Mouse (Mus musculus) hindbrain, embryonic 16.5 days (tissue): ENCODE measurements around the gene Mest. TPM values are rescaled to one million over a fixed set of nuclear protein-coding genes. Genes with fewer than 3 reads are reported as not detected.

ENCODE experiments used
- ATAC-seq: fragments of 200-750 bp; cut with Nextera tagmentation; 2 replicates; pipeline ENCODE4 v1.8.0; 2017; ENCODE audit warnings: moderate TSS enrichment, moderate library complexity
- H3K27ac ChIP-seq: fragments of 300-500 bp; sonication (generic); 2 replicates; pipeline ENCODE4 v1.5.1; 2014; ENCODE audit warnings: low read depth, mild to moderate bottlenecking, control low read depth, low read length, moderate library complexity
- H3K27me3 ChIP-seq: fragments of 300-500 bp; sonication (generic); replicated peaks from 2 replicates; pipeline ENCODE4 v1.6.1; 2014; ENCODE audit warnings: low read length; ENCODE audit not compliant: control insufficient read depth, insufficient read depth
- H3K36me3 ChIP-seq: fragments of 300-500 bp; sonication (generic); 2 replicates; pipeline ENCODE4 v1.6.1; 2014; ENCODE audit warnings: mild to moderate bottlenecking, low read length, moderate library complexity, mixed read lengths; ENCODE audit not compliant: control insufficient read depth, insufficient read depth
- H3K4me1 ChIP-seq: fragments of 300-500 bp; sonication (generic); 2 replicates; pipeline ENCODE4 v1.6.1; 2014; ENCODE audit warnings: low read depth, low read length; ENCODE audit not compliant: control insufficient read depth, insufficient read depth
- H3K4me2 ChIP-seq: fragments of 300-500 bp; sonication (generic); 2 replicates; pipeline ENCODE4 v1.6.1; 2014; ENCODE audit warnings: mild to moderate bottlenecking, low read length, control low read depth, moderate library complexity
- H3K4me3 ChIP-seq: fragments of 300-500 bp; sonication (generic); 2 replicates; pipeline ENCODE4 v1.5.1; 2014; ENCODE audit warnings: mild to moderate bottlenecking, low read length, control low read depth, moderate library complexity
- H3K9ac ChIP-seq: fragments of 300-500 bp; sonication (generic); 2 replicates; pipeline ENCODE4 v1.6.1; 2014; ENCODE audit warnings: low read depth, mild to moderate bottlenecking, control low read depth, low read length, moderate library complexity
- H3K9me3 ChIP-seq: fragments of 300-500 bp; sonication (generic); 2 replicates; pipeline ENCODE4 v1.6.1; 2014; ENCODE audit warnings: mild to moderate bottlenecking, low read length, moderate library complexity; ENCODE audit not compliant: control insufficient read depth
- WGBS: fragments of 180-500 bp; shearing (Covaris S2); extraction: QIAGEN DNeasy Blood & Tissue Kit; methylation state at CpG from one replicate; pipeline ENCODE4 v1.1.7; 2014; 5-methylcytosine and 5-hydroxymethylcytosine counted together
- polyA plus RNA-seq: library from polyadenylated mRNA; unstranded; fragments of >200 nt; fragmentation: Nextera tagmentation; extraction: Ambion mirVana; gene quantifications from 2 replicates; pipeline ENCODE4 v1.2.1, GENCODE M21; 2015

Mest gene
- polyA plus RNA-seq, 1 experiment from 2014 or later, result 303 TPM

DNA sequence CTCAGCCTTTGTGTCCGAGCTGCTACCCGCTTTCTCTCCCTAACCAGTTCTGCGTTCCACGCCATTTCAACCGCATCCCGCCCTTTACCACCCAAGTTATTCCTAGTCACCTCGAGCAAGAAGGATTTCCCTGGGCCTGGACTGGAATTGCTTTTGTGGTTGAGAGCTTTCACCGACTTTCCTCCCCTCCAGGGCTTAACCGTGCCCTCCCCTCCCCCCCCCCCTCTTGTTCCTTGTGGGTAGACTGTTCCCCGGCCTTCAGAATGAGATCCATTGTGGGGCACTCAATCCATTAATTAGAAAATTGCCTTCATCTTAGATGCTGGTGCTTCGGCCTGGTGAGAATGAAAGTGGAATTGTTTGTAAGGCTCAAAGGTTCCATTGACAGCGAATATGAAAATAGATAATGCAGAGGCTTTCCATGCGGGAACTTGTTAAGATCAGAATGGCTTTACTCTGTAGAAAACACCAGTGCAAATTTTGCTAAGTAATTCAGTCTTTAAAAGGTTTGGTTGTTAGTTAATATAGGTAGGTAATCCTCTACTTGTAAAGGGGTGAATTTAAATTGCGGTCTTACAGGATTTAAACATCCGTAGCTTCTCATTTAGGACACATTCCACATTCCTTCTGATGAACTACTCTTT lies 12.5 kb downstream of the Mest start:
- no peaks in the 10 kb centered on the region for H3K27me3 ChIP-seq
- H3K4me2 ChIP-seq, result peak overlapping the region; percentile 25
- peak overlapping the region; percentile 20; the same call in 1 of the 2 replicates for H3K9ac ChIP-seq
- H3K4me1 ChIP-seq, result peaks cover 4% of the 10 kb centered on the region; the same call in 1 of the 2 replicates
- H3K27ac ChIP-seq, result peak overlapping the region; percentile 54
- no peak for ATAC-seq
- 51% methylated on average over 15 of the region's 15 CpGs for WGBS
- H3K9me3 ChIP-seq, result peaks cover 34% of the 10 kb centered on the region
- H3K36me3 ChIP-seq, result no peaks in the 10 kb centered on the region
- H3K4me3 ChIP-seq, result peak overlapping the region; percentile 13; the same call in 1 of the 2 replicates

DNA sequence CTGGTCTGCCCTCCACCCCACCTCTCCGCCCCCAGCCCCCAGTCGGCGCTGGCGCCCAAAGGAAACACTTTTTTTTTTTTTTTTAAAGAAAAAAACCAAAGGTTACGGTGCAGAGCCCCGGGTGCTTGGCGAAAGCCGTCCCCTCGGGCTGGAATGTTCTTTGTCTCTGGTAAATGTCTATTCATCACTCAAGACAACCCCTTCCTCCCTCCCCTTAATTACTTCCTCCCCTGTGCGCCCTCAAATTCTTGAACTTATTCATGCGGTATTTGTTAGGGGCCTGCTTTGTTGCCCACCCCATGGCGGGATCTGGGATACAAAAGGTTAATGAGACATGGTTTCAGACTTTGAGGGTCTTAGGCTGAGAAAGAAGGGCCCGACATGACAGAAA lies 13.0 kb downstream of the Mest start:
- Histone ChIP-seq H3K27me3 (no peaks in the 10 kb centered on the region), H3K4me3 (no peak overlapping the region), H3K4me2 (peak overlapping the region; percentile 18; the same call in 1 of the 2 replicates), H3K4me1 (peaks cover 4% of the 10 kb centered on the region; the same call in 1 of the 2 replicates), H3K36me3 (no peaks in the 10 kb centered on the region), H3K27ac (peak overlapping the region; percentile 41), H3K9me3 (peaks cover 34% of the 10 kb centered on the region), H3K9ac (no peak overlapping the region)
- 54% methylated on average over 13 of the region's 13 CpGs for WGBS
- ATAC-seq, result no peak

DNA sequence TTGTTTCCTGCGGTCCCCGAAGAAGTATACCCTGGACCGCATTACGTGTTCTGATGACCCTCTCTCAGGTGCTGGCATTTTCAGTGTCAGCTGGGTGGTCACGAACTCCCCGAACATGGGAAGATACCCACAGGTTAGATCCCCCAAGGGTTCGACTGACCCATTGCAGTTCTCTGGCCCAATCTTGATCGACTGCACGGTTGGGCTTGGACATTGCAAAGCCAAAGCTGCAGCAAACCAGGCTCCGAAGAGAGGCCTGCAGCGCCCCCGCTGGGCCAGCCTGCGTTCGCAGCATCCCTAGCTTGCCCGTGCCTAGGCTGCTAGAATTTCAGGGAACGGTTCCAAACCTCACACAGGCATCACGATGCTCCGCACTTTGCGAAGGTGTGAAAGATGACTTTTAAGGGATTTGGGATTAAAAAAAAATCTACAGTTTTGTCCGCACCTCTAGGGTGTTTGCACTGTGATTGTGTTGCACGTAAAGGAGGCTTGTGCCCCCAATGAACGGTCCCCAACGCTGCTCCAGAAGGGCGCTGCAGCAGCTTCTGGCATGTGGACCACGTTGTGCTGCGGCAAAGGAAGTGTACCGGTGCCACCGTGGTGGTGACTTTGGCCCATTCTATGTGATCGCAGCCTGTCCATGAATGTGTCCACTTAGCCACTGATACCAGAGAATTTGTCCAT lies 13.7 kb downstream of the Mest start:
- H3K9me3 ChIP-seq, result peaks cover 34% of the 10 kb centered on the region
- no peaks in the 10 kb centered on the region for H3K36me3 ChIP-seq
- 54% methylated on average over 29 of the region's 29 CpGs for WGBS
- H3K27ac ChIP-seq, result peak overlapping the region; percentile 72
- peak overlapping the region; percentile 63 for H3K4me3 ChIP-seq
- H3K4me1 ChIP-seq, result peaks cover 4% of the 10 kb centered on the region; the same call in 1 of the 2 replicates
- H3K27me3 ChIP-seq, result no peaks in the 10 kb centered on the region
- H3K4me2 ChIP-seq, result peak overlapping the region; percentile 59
- H3K9ac ChIP-seq, result peak overlapping the region; percentile 68
- peak; percentile 87 for ATAC-seq

DNA sequence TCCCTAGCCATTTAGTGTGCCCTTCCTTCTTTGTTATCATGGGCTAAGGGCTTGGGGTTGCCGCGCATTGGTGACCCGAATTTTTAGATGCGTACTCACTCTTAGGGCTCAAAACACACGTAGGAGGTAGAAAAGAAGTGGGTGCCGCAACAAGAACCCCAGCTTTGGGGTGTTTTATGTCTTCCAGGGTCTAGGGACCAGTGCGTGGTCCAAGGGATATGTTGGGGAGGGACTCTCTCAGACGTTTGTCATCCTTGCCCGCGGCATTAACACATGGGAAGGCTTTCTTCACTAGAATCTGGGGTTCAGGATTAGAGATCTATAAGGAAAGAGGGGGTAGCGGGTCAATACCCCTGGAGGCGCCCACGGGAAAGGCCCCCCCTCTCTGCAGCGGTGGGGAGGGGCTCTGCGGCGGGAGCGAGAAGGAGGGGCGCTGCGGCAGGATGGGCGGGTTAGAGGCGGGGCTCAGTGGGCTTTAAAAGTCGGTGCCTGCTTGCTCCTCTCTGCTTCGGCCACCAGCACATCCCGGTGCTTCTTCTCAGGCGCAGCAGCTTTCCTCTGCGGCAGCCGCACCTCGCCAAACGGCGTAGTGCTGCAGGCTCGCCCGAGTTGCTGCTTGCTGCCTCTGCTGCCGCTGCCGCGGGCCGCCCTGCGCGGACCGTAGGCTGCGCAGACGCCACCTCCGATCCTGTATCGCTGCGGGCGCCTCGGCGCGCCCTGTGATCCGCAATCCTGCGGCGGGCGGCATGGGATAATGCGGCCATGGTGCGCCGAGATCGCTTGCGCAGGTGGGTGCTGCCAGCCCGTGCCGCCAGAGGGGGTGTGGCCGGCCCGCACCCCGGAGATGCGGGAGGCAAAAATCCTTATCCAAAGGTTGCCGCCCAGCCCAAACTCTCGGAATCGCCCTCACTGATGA lies 14.5 kb downstream of the Mest start:
- Histone ChIP-seq H3K9me3 (peaks cover 34% of the 10 kb centered on the region), H3K36me3 (peaks cover 5% of the 10 kb centered on the region), H3K9ac (peak overlapping the region; percentile 78), H3K4me2 (peak overlapping the region; percentile 59), H3K4me1 (peaks cover 4% of the 10 kb centered on the region; the same call in 1 of the 2 replicates), H3K4me3 (peak overlapping the region; percentile 63), H3K27ac (peak overlapping the region; percentile 90), H3K27me3 (no peaks in the 10 kb centered on the region)
- peak; percentile 88 for ATAC-seq
- 47% methylated on average over 64 of the region's 66 CpGs for WGBS

DNA sequence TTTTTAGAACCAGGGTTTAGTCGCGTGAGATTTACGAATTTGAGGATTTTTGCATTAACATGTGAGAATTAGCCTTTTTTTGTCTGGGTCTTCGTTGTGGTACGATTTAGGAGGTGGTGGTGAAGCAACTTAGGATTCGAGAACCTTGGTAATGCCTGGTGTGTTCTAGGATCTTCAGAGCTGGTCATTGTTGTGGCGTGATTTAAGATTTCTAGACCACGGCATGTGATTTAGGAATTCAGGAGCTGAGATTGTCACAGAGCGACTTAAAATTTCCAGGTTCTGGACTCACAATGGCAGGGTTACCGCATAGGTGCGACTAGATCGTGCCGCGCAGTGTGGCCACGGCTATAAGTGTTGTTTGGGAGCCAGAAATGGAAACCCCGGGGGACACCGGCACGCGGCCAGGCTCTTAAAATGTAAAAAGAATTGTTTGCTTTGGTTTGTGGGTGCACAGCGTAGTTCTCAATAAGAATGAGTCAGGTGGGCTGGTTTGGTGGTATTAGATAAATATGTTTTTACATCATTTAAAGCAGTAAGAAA lies 15.2 kb downstream of the Mest start:
- peak overlapping the region; percentile 78 for H3K9ac ChIP-seq
- no peaks in the 10 kb centered on the region for H3K27me3 ChIP-seq
- H3K36me3 ChIP-seq, result peaks cover 13% of the 10 kb centered on the region
- peaks cover 34% of the 10 kb centered on the region for H3K9me3 ChIP-seq
- ATAC-seq, result no peak
- H3K4me3 ChIP-seq, result peak overlapping the region; percentile 63
- peak overlapping the region; percentile 90 for H3K27ac ChIP-seq
- peak overlapping the region; percentile 59 for H3K4me2 ChIP-seq
- H3K4me1 ChIP-seq, result peaks cover 4% of the 10 kb centered on the region; the same call in 1 of the 2 replicates
- 49% methylated on average over 20 of the region's 20 CpGs for WGBS

DNA sequence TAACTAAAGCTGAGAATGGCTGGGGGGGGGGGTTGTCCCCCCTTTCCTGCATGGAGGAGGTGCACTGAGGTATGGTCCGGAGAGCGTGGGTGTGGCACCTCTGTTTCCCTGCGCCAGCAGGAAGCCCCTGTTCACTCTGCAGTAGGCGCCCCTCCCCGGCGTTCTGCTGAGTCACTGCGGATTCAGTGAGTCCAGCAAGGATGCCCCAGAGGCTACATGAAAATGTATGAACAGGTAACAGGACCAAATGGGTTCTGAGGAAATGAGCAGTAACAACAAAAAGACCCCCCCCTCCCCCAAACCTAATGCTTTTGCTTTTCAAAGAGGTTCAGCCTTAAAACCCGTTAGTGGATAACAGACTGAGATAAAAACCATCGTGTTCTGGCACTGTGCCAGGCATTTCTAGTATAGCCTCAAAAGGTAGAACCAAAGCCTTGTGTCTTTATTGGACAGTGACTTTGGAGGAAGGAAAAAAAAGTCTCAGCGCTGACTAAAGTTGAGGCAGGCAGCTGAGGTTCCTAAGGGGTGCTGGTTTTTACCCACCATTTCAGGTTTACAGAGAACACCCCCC lies 15.9 kb downstream of the Mest start:
- H3K4me3 ChIP-seq, result peak overlapping the region; percentile 63
- peaks cover 18% of the 10 kb centered on the region for H3K36me3 ChIP-seq
- H3K9me3 ChIP-seq, result peaks cover 34% of the 10 kb centered on the region
- no peak overlapping the region for H3K27ac ChIP-seq
- WGBS, result 57% methylated on average over 10 of the region's 10 CpGs
- H3K4me2 ChIP-seq, result peak overlapping the region; percentile 59
- H3K9ac ChIP-seq, result peak overlapping the region; percentile 5; the same call in 1 of the 2 replicates
- H3K4me1 ChIP-seq, result peaks cover 4% of the 10 kb centered on the region; the same call in 1 of the 2 replicates
- H3K27me3 ChIP-seq, result no peaks in the 10 kb centered on the region
- no peak for ATAC-seq

DNA sequence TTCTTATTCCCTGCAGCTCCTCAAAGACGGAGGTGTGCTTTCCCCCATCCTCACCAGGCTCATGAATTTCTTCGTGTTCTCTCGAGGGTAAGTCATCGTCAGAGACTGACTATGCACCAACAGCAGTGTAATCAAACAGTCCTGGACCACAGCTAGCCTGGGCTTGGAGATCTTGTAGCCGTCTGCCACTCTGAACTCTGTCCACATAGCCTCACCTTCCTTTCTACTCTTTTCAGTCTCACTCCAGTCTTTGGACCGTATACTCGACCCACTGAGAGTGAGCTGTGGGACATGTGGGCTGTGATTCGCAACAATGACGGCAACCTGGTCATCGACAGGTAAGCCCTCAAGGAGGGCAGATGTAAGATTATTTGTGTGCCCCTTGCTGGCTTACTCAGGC lies 21.5 kb downstream of the Mest start:
- no peak for ATAC-seq
- no peak overlapping the region for H3K9ac ChIP-seq
- no peak overlapping the region for H3K27ac ChIP-seq
- H3K4me2 ChIP-seq, result no peak overlapping the region
- no peaks in the 10 kb centered on the region for H3K9me3 ChIP-seq
- peaks cover 43% of the 10 kb centered on the region for H3K36me3 ChIP-seq
- H3K4me1 ChIP-seq, result peaks cover 4% of the 10 kb centered on the region; the same call in 1 of the 2 replicates
- H3K4me3 ChIP-seq, result no peak overlapping the region
- no peaks in the 10 kb centered on the region for H3K27me3 ChIP-seq
- WGBS, result 86% methylated on average over 10 of the region's 10 CpGs

DNA sequence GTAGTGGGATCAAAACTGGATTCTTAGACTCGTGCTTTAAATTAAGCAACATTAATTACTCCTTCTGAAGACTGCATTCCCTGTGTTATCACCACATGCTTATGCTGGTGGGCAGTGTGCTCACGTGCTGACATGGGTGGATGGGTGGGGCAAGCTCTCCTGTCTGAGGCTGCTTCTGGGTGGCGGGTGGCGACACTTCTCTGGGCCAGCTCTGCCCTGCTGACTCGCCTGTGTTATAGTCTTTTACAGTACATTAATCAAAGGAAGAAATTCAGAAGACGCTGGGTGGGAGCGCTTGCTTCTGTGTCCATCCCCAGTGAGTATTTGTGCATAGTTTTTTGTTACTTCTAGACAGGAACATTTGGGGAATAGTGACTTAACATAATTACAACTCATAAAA lies 22.2 kb downstream of the Mest start:
- no peaks in the 10 kb centered on the region for H3K27me3 ChIP-seq
- peaks cover 2% of the 10 kb centered on the region; the same call in 1 of the 2 replicates for H3K4me1 ChIP-seq
- no peak for ATAC-seq
- no peak overlapping the region for H3K4me2 ChIP-seq
- no peak overlapping the region for H3K9ac ChIP-seq
- H3K4me3 ChIP-seq, result no peak overlapping the region
- 79% methylated on average over 7 of the region's 7 CpGs for WGBS
- H3K36me3 ChIP-seq, result peaks cover 44% of the 10 kb centered on the region
- H3K27ac ChIP-seq, result no peak overlapping the region
- H3K9me3 ChIP-seq, result no peaks in the 10 kb centered on the region
